Mouse (Mus musculus) intestine, embryonic 15.5 days (tissue): Measurements from ENCODE around the gene Syngap1. TPM values are rescaled to one million over a fixed set of nuclear protein-coding genes. Genes with fewer than 3 reads are reported as not detected.
A peak's percentile ranks its signal among the peaks of the same experiment; 100 is the strongest.
"Not testable (repeated sequence)": the region's sequence is repeated elsewhere in the genome, so short reads cannot be mapped to it uniquely, and the experiment has no call there.

ENCODE experiments used
- ATAC-seq: fragments of 200-750 bp; cut with Nextera tagmentation; 2 replicates; pipeline ENCODE4 v1.8.0; 2017; ENCODE audit warnings: moderate TSS enrichment, moderate library complexity
- H3K27ac ChIP-seq: fragments of 300-500 bp; sonication (generic); 2 replicates; pipeline ENCODE4 v1.5.1; 2015; ENCODE audit warnings: mild to moderate bottlenecking, inconsistent platforms
- H3K27me3 ChIP-seq: fragments of 300-500 bp; sonication (generic); replicated peaks from 2 replicates; pipeline ENCODE4 v1.6.1; 2015; ENCODE audit warnings: inconsistent platforms
- H3K36me3 ChIP-seq: fragments of 300-500 bp; sonication (generic); 2 replicates; pipeline ENCODE4 v1.6.1; 2015; ENCODE audit warnings: inconsistent platforms
- H3K4me1 ChIP-seq: fragments of 300-500 bp; sonication (generic); replicated peaks from 2 replicates; pipeline ENCODE4 v1.6.1; 2015; ENCODE audit warnings: inconsistent platforms
- H3K4me2 ChIP-seq: fragments of 300-500 bp; sonication (generic); replicated peaks from 2 replicates; pipeline ENCODE4 v1.6.1; 2015; ENCODE audit warnings: mild to moderate bottlenecking, inconsistent platforms
- H3K4me3 ChIP-seq: fragments of 300-500 bp; sonication (generic); replicated peaks from 2 replicates; pipeline ENCODE4 v1.5.1; 2015; ENCODE audit warnings: inconsistent platforms
- H3K9ac ChIP-seq: fragments of 300-500 bp; sonication (generic); 2 replicates; pipeline ENCODE4 v1.6.1; 2015; ENCODE audit warnings: inconsistent platforms
- H3K9me3 ChIP-seq: fragments of 300-500 bp; sonication (generic); 2 replicates; pipeline ENCODE4 v1.6.1; 2016; ENCODE audit warnings: inconsistent platforms
- WGBS: fragments of 180-500 bp; shearing (Covaris S2); methylation state at CpG from one replicate; pipeline ENCODE4 v1.1.7; 2015; 5-methylcytosine and 5-hydroxymethylcytosine counted together
- polyA plus RNA-seq: library from polyadenylated mRNA; unstranded; fragments of >200 nt; fragmentation: Nextera tagmentation; extraction: Ambion mirVana; gene quantifications from 2 replicates; pipeline ENCODE4 v1.2.1, GENCODE M21; 2015

The Syngap1 gene
- polyA plus RNA-seq: 1.2 and 1.6 TPM in 2 replicates

GRCm38 (mm10) chr17:26941031-26941789 lies at the start of gene Syngap1:
Syngap1 (plus strand) TSS chr17:26941253.
- Histone ChIP-seq H3K4me2 (peak within 1 kb of the TSS; percentile 88), H3K4me3 (peak within 1 kb of the TSS; percentile 68), H3K9me3 (no peaks in the 10 kb centered on the region), H3K27me3 (no peaks in the 10 kb centered on the region), H3K4me1 (peaks cover 30% of the 10 kb centered on the region), H3K36me3 (no peaks in the 10 kb centered on the region), H3K9ac (peak within 1 kb of the TSS; percentile 72), H3K27ac (peak within 1 kb of the TSS; percentile 93)
- 6% methylated on average over 21 of the region's 24 CpGs for WGBS
- ATAC-seq: no peak

DNA sequence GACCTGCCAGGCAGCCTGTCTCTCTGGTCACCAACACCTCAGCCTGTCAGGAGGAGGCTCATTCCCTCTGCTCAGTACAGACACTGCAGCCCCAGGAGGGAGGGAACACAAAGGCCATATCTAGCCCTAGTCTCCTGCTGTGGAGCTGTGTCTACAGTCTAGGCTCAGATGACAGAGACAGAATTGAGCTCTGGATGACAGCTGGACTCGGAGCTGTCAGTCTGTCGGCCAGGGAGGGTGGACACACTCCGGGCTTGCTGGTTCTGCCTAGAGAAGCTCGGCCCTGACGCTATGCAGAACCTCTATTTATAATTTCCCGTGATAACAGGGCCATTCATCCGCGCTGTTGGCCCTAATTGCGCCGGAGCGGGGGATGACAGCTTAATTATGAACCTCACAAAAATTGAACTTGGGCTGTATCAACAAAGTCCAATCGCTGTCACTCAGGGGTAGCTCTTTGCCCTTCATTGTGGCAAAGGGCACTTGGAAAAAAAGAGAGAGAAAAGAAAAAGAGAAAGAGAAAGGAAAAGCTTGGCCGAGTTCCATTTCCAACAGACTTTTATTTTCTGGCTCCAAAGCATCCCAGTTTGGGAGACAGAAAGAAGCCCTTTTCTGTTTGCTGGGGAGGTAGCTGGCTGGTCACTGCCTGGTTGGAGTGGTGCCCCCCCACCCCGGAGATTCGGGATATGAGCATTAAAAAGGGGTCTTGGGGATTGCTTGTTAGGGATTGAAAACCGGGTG lies 48.2 kb upstream of the Syngap1 start:
- WGBS: 38% methylated on average over 16 of the region's 16 CpGs
- Histone ChIP-seq H3K9me3 (no peaks in the 10 kb centered on the region), H3K9ac (no peak overlapping the region; the same call in 1 of the 2 replicates), H3K4me3 (no peak overlapping the region), H3K4me1 (0 out of 2 replicates have a peak, but pooled peaks cover 6% of the 10 kb centered on the region), H3K36me3 (no peaks in the 10 kb centered on the region), H3K4me2 (0 out of 2 replicates have a peak overlapping the region, but pooled peaks have one; percentile 9), H3K27ac (no peak overlapping the region), H3K27me3 (no peaks in the 10 kb centered on the region)
- no peak for ATAC-seq

DNA sequence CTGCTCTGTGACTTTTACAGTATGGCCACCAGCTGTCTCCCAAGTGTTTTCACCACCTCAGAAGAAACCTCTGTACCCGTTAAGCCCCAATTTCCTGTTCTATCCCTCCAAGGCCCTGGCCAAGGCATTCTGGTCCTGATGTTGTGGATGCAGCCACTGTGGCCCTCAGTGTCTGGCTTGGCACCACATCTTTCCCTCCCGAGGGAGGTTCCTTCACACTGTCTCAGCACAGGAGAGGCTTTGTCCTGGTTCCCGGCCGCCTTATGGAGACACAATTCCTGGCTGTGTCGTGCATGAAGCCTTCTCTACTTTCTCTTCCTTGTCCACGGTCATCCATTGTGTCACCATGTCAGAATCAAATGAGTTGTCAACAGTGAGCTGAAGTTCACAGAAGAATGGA lies 47.6 kb upstream of the Syngap1 start:
- ATAC-seq: no peak
- H3K27ac ChIP-seq: no peak overlapping the region
- H3K4me1 ChIP-seq: 0 out of 2 replicates have a peak, but pooled peaks cover 6% of the 10 kb centered on the region
- H3K4me3 ChIP-seq: no peak overlapping the region
- H3K9me3 ChIP-seq: no peaks in the 10 kb centered on the region
- no peak overlapping the region for H3K4me2 ChIP-seq
- H3K27me3 ChIP-seq: no peaks in the 10 kb centered on the region
- no peak overlapping the region for H3K9ac ChIP-seq
- H3K36me3 ChIP-seq: no peaks in the 10 kb centered on the region
- WGBS: 70% methylated on average over 6 of the region's 6 CpGs

DNA sequence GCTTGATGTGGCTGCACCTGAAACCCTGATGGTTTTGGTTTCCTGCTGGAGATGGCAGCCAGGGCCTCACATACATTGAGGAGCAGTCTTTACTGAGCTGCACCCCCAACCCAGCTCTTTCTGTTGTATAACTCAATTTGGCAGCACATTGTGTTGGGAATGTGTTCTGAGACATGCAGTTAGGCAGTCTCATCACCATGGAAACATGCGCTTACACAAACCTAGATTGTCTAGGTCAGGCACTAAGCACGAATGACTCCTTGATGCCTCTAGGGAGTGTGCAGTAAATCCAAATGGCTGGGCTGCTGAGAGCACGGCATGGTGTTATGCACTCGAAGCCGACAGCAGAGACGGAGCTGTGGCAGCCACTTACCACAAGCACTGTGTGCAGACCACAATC lies 46.7 kb upstream of the Syngap1 start:
- no peak overlapping the region for H3K9ac ChIP-seq
- no peaks in the 10 kb centered on the region for H3K36me3 ChIP-seq
- H3K4me3 ChIP-seq: no peak overlapping the region
- WGBS: 76% methylated on average over 6 of the region's 6 CpGs
- H3K27ac ChIP-seq: no peak overlapping the region
- no peaks in the 10 kb centered on the region for H3K9me3 ChIP-seq
- ATAC-seq: no peak
- 0 out of 2 replicates have a peak, but pooled peaks cover 6% of the 10 kb centered on the region for H3K4me1 ChIP-seq
- H3K4me2 ChIP-seq: no peak overlapping the region
- H3K27me3 ChIP-seq: no peaks in the 10 kb centered on the region

DNA sequence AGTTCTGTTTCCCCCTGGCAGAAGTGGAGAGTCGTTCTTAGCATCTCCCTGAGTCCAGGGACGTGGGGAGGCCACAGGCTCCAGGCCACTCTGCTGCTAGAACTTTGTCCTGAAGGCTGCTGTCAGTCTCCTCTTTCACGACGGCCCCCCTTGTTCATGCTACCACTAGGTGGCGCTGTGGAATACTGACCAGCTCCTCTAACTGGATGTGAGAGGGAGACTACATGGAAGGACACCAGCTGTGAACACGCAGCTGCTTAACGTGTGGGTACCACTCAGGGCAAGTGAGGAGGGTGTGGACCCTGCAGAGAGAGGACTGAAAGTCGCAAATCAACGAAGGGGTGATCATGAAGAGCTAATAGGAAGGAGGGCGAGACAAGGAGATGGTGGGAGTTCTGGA lies 45.5 kb upstream of the Syngap1 start:
- H3K27ac ChIP-seq: no peak overlapping the region
- no peak for ATAC-seq
- no peak overlapping the region for H3K9ac ChIP-seq
- H3K36me3 ChIP-seq: no peaks in the 10 kb centered on the region
- H3K27me3 ChIP-seq: no peaks in the 10 kb centered on the region
- H3K4me3 ChIP-seq: no peak overlapping the region
- no peak overlapping the region for H3K4me2 ChIP-seq
- 0 out of 2 replicates have a peak, but pooled peaks cover 6% of the 10 kb centered on the region for H3K4me1 ChIP-seq
- H3K9me3 ChIP-seq: no peaks in the 10 kb centered on the region
- WGBS: 15% methylated on average over 10 of the region's 10 CpGs

- H3K4me3 ChIP-seq: no peak overlapping the region
- H3K4me2 ChIP-seq: no peak overlapping the region
- ATAC-seq: no peak
- no peaks in the 10 kb centered on the region for H3K27me3 ChIP-seq
- no peaks in the 10 kb centered on the region for H3K4me1 ChIP-seq
- no peak overlapping the region for H3K27ac ChIP-seq
- H3K9me3 ChIP-seq: no peaks in the 10 kb centered on the region
- H3K36me3 ChIP-seq: no peaks in the 10 kb centered on the region
- H3K9ac ChIP-seq: no peak overlapping the region
- WGBS: 81% methylated on average over 6 of the region's 6 CpGs
Measured at GRCm38 (mm10) chr17:26900916-26901315, 40.1 kb upstream of the Syngap1 start.

GRCm38 (mm10) chr17:26904320-26904719 lies 36.7 kb upstream of the Syngap1 start:
- no peak overlapping the region for H3K4me2 ChIP-seq
- H3K4me3 ChIP-seq: no peak overlapping the region
- H3K27ac ChIP-seq: no peak overlapping the region
- H3K9ac ChIP-seq: no peak overlapping the region
- no peaks in the 10 kb centered on the region for H3K36me3 ChIP-seq
- H3K9me3 ChIP-seq: no peaks in the 10 kb centered on the region
- no peaks in the 10 kb centered on the region for H3K4me1 ChIP-seq
- WGBS: 59% methylated on average over 5 of the region's 5 CpGs
- no peak for ATAC-seq
- no peaks in the 10 kb centered on the region for H3K27me3 ChIP-seq

DNA sequence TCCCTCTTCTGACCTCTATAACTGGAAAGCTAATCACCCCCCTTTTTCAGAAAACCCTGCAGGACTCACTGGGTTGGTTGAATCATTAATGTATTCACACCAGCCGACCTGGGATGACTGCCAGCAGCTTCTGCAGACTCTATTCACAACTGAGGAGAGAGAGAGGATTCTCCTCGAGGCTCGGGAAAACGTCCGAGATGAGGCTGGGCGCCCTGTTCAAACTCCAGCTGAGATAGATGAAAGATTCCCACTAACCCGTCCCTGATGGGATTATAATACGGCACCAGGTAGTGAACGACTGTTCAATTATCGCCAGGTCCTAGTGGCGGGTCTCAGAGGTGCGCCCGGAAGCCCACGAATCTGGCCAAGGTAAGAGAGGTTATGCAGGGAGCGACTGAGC lies 33.5 kb upstream of the Syngap1 start:
- not testable (repeated sequence) for ATAC-seq, H3K4me2 ChIP-seq, H3K27me3 ChIP-seq, H3K4me3 ChIP-seq, H3K27ac ChIP-seq, H3K9me3 ChIP-seq, H3K9ac ChIP-seq, H3K36me3 ChIP-seq, H3K4me1 ChIP-seq
- WGBS: 88% methylated on average over 15 of the region's 15 CpGs

GRCm38 (mm10) chr17:26915248-26915647 lies 25.8 kb upstream of the Syngap1 start:
- H3K36me3 ChIP-seq: no peaks in the 10 kb centered on the region
- peaks cover 3% of the 10 kb centered on the region for H3K4me1 ChIP-seq
- H3K4me2 ChIP-seq: no peak overlapping the region
- H3K9ac ChIP-seq: no peak overlapping the region
- no peak overlapping the region for H3K4me3 ChIP-seq
- WGBS: 43% methylated on average over 1 of the region's 1 CpGs
- no peak for ATAC-seq
- H3K27me3 ChIP-seq: no peaks in the 10 kb centered on the region
- no peak overlapping the region for H3K27ac ChIP-seq
- no peaks in the 10 kb centered on the region for H3K9me3 ChIP-seq

- peak within 1 kb of the TSS; percentile 73 for H3K27ac ChIP-seq
- under 1% methylated on average over 65 of the region's 72 CpGs for WGBS
- ATAC-seq: peak; percentile 99
Measured at GRCm38 (mm10) chr17:26916711-26917482, 24.2 kb upstream of the Syngap1 start, which contains the start of gene Kifc5b. Kifc5b (plus strand) TSS chr17:26917091.

GRCm38 (mm10) chr17:26917560-26917959 lies 23.5 kb upstream of the Syngap1 start:
- H3K27ac ChIP-seq, H3K27me3 ChIP-seq, ATAC-seq, H3K4me1 ChIP-seq, H3K9me3 ChIP-seq, H3K36me3 ChIP-seq: not testable (repeated sequence)
- H3K4me2 ChIP-seq: peak overlapping the region; percentile 62
- peak overlapping the region; percentile 77 for H3K4me3 ChIP-seq
- under 1% methylated on average over 12 of the region's 12 CpGs for WGBS
- H3K9ac ChIP-seq: peak overlapping the region; percentile 73

More at GRCm38 (mm10) chr17:26916711-26917482, 24.2 kb upstream of the Syngap1 start, which contains the start of gene Kifc5b:
- Histone ChIP-seq H3K4me1 (peaks cover 3% of the 10 kb centered on the region), H3K4me3 (peak within 1 kb of the TSS; percentile 77), H3K4me2 (peak within 1 kb of the TSS; percentile 62), H3K9me3 (no peaks in the 10 kb centered on the region), H3K27me3 (no peaks in the 10 kb centered on the region), H3K36me3 (0 out of 2 replicates have a peak, but pooled peaks cover 3% of the 10 kb centered on the region), H3K9ac (peak within 1 kb of the TSS; percentile 73)

- Histone ChIP-seq H3K27me3 (no peaks in the 10 kb centered on the region), H3K9me3 (no peaks in the 10 kb centered on the region), H3K36me3 (0 out of 2 replicates have a peak, but pooled peaks cover 3% of the 10 kb centered on the region), H3K4me1 (peaks cover 3% of the 10 kb centered on the region), H3K27ac (no peak overlapping the region), H3K4me3 (peak overlapping the region; percentile 77; the same call in 1 of the 2 replicates), H3K9ac (no peak overlapping the region), H3K4me2 (peak overlapping the region; percentile 62)
- 63% methylated on average over 2 of the region's 2 CpGs for WGBS
- no peak for ATAC-seq
Measured at GRCm38 (mm10) chr17:26918343-26918742, 22.7 kb upstream of the Syngap1 start.
